Mouse (Mus musculus) spleen, adult 2 months (tissue): ENCODE data around the gene Racgap1.

Source experiments
- CTCF ChIP-seq: fragments of 200-500 bp; IDR thresholded peaks from 2 replicates; pipeline ENCODE4 v1.5.1; 2011; ENCODE audit warnings: mild to moderate bottlenecking, inconsistent platforms; ENCODE audit not compliant: insufficient read depth, insufficient read length, insufficient replicate concordance; ENCODE audit errors: extremely low read depth
- POLR2A ChIP-seq: fragments of 200-500 bp; IDR thresholded peaks from 2 replicates; pipeline ENCODE4 v1.6.1; 2011; ENCODE audit warnings: low read depth, low read length, inconsistent platforms

DNA sequence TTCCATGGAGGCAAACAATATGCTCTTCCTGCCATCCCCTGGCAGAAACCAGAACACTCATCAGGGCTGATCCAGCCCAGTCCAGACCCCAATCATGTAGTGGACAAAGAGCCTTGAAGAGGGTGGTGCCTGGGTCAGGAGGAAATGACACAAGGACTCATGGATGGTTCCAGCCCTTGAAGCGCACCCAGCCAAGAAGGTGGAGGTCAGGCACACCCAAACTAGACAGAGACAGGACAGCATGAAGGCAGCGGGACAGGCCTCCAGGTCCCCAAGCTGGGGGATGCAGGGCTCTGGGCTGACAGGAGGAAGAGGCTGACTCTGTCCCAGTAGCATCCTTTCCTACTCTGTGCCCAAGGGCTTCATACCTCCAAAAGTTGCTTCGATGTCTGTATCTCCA lies 64.9 kb downstream of the Racgap1 start:
- no peak for TF ChIP-seq CTCF
- TF ChIP-seq POLR2A = no peak
